Mouse (Mus musculus) midbrain, postnatal 0 days (tissue): ENCODE measurements around the gene Ankub1. TPM values are rescaled to one million over a fixed set of nuclear protein-coding genes. Genes with fewer than 3 reads are reported as not detected.

Experiments
- ATAC-seq: fragments of 200-750 bp; cut with Nextera tagmentation; 2 replicates; pipeline ENCODE4 v1.8.0; 2017; ENCODE audit warnings: moderate number of reproducible peaks, mild to moderate bottlenecking, moderate TSS enrichment, moderate library complexity; ENCODE audit not compliant: low FRiP score
- DNase-seq: peaks from one replicate; pipeline ENCODE4 v3.0.0-alpha.2; 2015; ENCODE audit warnings: low spot score
- H3K27ac ChIP-seq: fragments of 300-500 bp; sonication (generic); 2 replicates; pipeline ENCODE4 v1.5.1; 2014; ENCODE audit warnings: low read depth, mild to moderate bottlenecking, low read length, mixed read lengths
- H3K27me3 ChIP-seq: fragments of 300-500 bp; sonication (generic); 2 replicates; pipeline ENCODE4 v1.6.1; 2014; ENCODE audit warnings: low read length, control low read depth, mixed read lengths; ENCODE audit not compliant: insufficient read depth
- H3K36me3 ChIP-seq: fragments of 300-500 bp; sonication (generic); 2 replicates; pipeline ENCODE4 v1.6.1; 2014; ENCODE audit warnings: low read length, control low read depth, mixed read lengths; ENCODE audit not compliant: insufficient read depth
- H3K4me1 ChIP-seq: fragments of 300-500 bp; sonication (generic); 2 replicates; pipeline ENCODE4 v1.6.1; 2014; ENCODE audit warnings: mild to moderate bottlenecking, control low read depth, antibody characterized with exemption, low read length, mixed read lengths; ENCODE audit not compliant: insufficient read depth
- H3K4me2 ChIP-seq: fragments of 300-500 bp; sonication (generic); 2 replicates; pipeline ENCODE4 v1.6.1; 2014; ENCODE audit warnings: low read depth, mild to moderate bottlenecking, low read length, mixed read lengths; ENCODE audit not compliant: poor library complexity, severe bottlenecking
- H3K4me3 ChIP-seq: fragments of 300-500 bp; sonication (generic); 2 replicates; pipeline ENCODE4 v1.5.1; 2014; ENCODE audit warnings: low read depth, mild to moderate bottlenecking, low read length, moderate library complexity
- H3K9ac ChIP-seq: fragments of 300-500 bp; sonication (generic); replicated peaks from 2 replicates; pipeline ENCODE4 v1.6.1; 2014; ENCODE audit warnings: mild to moderate bottlenecking, low read length, moderate library complexity, mixed read lengths; ENCODE audit not compliant: poor library complexity, severe bottlenecking
- H3K9me3 ChIP-seq: fragments of 300-500 bp; sonication (generic); 2 replicates; pipeline ENCODE4 v1.6.1; 2016; ENCODE audit warnings: low read length, control low read depth
- CTCF ChIP-seq: IDR thresholded peaks from 2 replicates; pipeline ENCODE4 v1.5.1; 2016; ENCODE audit warnings: antibody characterized with exemption, mild to moderate bottlenecking
- WGBS: fragments of 180-500 bp; shearing (Covaris S2); extraction: QIAGEN DNeasy Blood & Tissue Kit; methylation state at CpG from one replicate; pipeline ENCODE4 v1.1.7; 2014; 5-methylcytosine and 5-hydroxymethylcytosine counted together
- microRNA-seq: library from miRNA; unstranded; fragments of <30 nt; microRNA quantifications from one replicate; pipeline ENCODE4, GENCODE M21; 2016; ENCODE audit warnings: borderline number of aligned reads
- polyA plus RNA-seq: library from polyadenylated mRNA; unstranded; fragments of >200 nt; fragmentation: Nextera tagmentation; extraction: Ambion mirVana; gene quantifications from 2 replicates; pipeline ENCODE4 v1.2.1, GENCODE M21; 2015
- total RNA-seq: library from RNA; depleted of rRNA; stranded (reverse); fragments of >200 nt; gene quantifications from 2 replicates; pipeline ENCODE4 v1.2.3, GENCODE M21; 2014; rRNA removed

Gene Ankub1
- total and polyA plus RNA-seq, 2 experiments from 2014 or later: 0.31 TPM; not detected in 1

DNA sequence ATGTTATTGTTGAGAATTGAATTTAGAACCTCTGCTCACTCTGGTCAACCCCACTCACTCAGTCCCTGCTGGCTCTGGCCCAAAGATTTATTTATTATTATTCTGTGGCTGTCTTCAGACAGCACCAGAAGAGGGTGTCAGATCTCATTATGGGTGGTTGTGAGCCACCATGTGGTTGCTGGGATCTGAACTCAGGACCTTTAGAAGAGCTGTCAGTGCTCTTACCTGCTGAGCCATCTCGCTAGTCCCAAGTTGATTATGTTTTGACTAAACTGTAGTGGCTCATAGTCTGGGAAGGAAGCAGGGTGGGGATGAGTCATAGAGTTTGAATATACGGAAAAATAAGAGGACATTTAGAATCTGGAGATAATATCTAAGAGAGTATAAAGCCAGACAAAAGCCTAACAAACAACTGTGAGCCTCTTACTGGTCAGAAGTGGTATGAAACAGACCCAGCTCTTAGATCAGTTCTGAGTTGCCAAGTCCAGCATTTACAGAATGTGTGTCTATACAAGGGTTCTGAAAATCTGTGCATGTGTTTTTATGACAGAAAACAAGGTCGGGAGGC is 80.1 kb downstream of the Ankub1 start:
- Histone ChIP-seq H3K4me1 (no peaks in the 10 kb centered on the region), H3K4me2 (no peak overlapping the region), H3K4me3 (no peak overlapping the region), H3K27me3 (no peaks in the 10 kb centered on the region), H3K27ac (no peak overlapping the region), H3K9me3 (no peaks in the 10 kb centered on the region), H3K36me3 (no peaks in the 10 kb centered on the region), H3K9ac (no peak overlapping the region)
- no peak for ATAC-seq
- WGBS: 79% methylated on average over 3 of the region's 3 CpGs
- DNase-seq: no peak
- no peak for TF ChIP-seq CTCF

DNA sequence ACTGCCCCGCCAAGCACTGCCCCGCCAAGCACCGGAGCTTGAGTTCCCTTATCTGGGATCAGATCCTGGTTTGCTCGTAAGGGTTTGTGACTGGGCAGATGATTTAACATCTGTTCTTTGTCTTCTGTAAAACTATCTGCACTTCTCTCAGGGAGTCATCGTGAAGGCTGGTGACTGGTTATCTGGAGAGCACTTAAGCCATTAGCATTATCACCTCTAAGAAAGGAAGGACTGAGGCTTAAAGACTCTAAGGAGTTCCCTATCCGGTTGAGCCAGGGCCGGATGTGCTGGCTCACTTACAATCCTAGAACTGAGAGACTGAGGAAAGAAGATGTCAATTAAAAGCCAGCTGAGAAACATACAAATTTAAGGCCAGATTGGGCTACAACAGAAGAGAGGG is 80.8 kb downstream of the Ankub1 start:
- H3K27me3 ChIP-seq: no peaks in the 10 kb centered on the region
- no peaks in the 10 kb centered on the region for H3K4me1 ChIP-seq
- H3K9me3 ChIP-seq: no peaks in the 10 kb centered on the region
- H3K4me2 ChIP-seq: no peak overlapping the region
- H3K27ac ChIP-seq: no peak overlapping the region
- H3K9ac ChIP-seq: no peak overlapping the region
- H3K4me3 ChIP-seq: no peak overlapping the region
- DNase-seq (no peak), ATAC-seq (no peak)
- no peak for TF ChIP-seq CTCF
- WGBS: 90% methylated on average over 7 of the region's 7 CpGs
- no peaks in the 10 kb centered on the region for H3K36me3 ChIP-seq

Small RNA genes within 50 kb of the gene (microRNA-seq; reads per million reads assigned to microRNA genes)
- gene Mir6377: not detected

Other genes with a start within 250 kb of the Ankub1 start
- 27.2 and 28.0 TPM in 2 replicates for gene Wwtr1, start 116.9 kb downstream of the Ankub1 start, total RNA-seq
- 7.5 and 8.6 TPM in 2 replicates for gene Wwtr1, start 116.9 kb downstream of the Ankub1 start, polyA plus RNA-seq
- 21.5 and 34.9 TPM in 2 replicates for gene Commd2, start 41.1 kb downstream of the Ankub1 start, total RNA-seq
- gene Commd2, start 41.1 kb downstream of the Ankub1 start, polyA plus RNA-seq: 72.6 and 76.4 TPM in 2 replicates
- gene Rnf13, start 43.3 kb upstream of the Ankub1 start, total RNA-seq: 48.0 and 56.2 TPM in 2 replicates
- 88.2 and 94.5 TPM in 2 replicates for gene Rnf13, start 43.3 kb upstream of the Ankub1 start, polyA plus RNA-seq
- 477 and 535 TPM in 2 replicates for gene Pfn2, start 155.3 kb upstream of the Ankub1 start, total RNA-seq
- 754 and 772 TPM in 2 replicates for gene Pfn2, start 155.3 kb upstream of the Ankub1 start, polyA plus RNA-seq